Mouse (Mus musculus): Measurements from ENCODE around the gene Btg4.

- TF ChIP-seq EP300 (IDR thresholded peaks at IDR 0.05; ENCODE audit: low read depth) = no peak
- no peak for TF ChIP-seq CTCF (IDR thresholded peaks at IDR 0.05; ENCODE audit: low read depth)
These were observed 77.6 kb downstream of the Btg4 start for GRCm38 (mm10) chr9:51138301-51138700.

Measured in liver, embryonic 14.5 days (tissue).